Mouse (Mus musculus) ovary, adult 2 months (tissue): Measurements from ENCODE around the gene Cd274. TPM values are rescaled to one million over a fixed set of nuclear protein-coding genes. Genes with fewer than 3 reads are reported as not detected.

Experiments
- polyA plus RNA-seq: library from polyadenylated mRNA; depleted of rRNA; stranded (reverse); fragments of >200 nt; gene quantifications from 2 replicates; pipeline ENCODE4 v1.2.3, GENCODE M21; 2012; rRNA removed

The Cd274 gene
- 0.81 and 1.1 TPM in 2 replicates for polyA plus RNA-seq

DNA sequence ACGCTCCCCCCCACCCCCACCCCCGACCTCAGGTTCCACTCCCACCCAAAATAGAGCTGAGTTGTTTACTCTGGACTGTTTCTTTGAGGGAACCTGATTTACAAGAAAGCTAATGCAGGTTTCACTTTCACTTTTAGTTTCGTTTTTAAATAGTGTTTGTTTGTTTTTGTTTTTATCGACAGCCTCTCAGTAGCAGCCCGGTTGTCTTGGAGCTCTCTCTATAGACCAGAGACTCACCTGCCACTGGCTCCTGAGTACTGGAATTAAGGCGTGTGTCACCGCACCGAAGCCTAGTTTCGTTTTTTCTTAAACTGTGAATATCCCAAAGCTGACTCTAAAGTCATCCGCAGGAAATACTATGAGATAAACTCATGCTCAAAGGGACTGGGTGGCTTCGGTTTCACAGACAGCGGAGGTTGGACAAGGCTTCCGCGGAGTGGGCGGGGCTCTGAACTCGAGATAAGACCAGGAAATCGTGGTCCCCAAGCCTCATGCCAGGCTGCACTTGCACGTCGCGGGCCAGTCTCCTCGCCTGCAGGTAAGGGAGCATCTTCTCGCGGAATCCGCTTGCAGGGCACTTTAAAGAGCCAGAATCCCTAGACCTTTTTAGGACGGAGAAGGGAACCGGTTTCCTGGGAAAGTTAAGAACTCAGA, at the start of gene Cd274, which contains the start of gene Plgrkt:
Gene Cd274 (plus strand): TSS at position 487 of the 654 bp plus-strand sequence.
Gene Plgrkt (minus strand): TSS at position 422 of the 654 bp plus-strand sequence.

DNA sequence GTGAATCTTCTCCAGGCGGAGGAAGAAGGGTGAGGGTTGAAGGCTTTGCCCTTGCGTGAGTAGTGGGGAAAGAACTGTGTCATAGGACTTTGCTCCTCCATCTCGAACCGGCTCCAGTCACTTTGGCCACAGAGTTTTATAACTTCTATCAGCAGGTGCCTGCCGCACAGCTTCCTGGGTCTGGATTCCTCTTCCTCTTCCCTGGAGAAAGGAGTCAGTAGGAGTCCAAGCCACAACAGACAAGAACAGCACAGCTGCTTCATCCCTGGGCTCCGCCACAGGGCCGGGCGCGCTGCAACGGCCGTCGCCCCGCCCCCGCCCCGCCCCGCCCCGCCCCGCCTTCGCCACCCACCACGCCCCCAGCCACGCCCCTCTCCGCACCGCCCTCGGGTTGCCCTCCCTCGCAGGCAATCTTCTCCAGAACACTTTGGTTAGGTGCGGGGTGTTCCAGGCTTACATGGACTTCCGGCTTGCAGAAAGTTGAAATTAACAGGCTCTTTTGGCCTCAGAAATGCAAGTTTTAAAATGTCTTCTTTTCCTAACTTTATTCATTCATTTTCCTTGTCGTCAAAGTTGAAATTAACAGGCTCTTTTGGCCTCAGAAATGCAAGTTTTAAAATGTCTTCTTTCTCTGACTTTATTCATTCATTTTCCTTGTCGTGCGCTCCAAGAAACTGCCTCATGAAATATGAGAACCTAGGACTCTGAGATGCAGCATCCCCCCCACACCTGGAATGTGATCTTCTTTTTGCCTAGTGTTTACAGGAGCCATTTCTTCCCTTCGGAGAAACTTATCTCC, 42.0 kb upstream of the Cd274 start, which contains the start of gene Insl6:
Gene Insl6 (minus strand): TSS at position 304 of the 799 bp plus-strand sequence.

DNA sequence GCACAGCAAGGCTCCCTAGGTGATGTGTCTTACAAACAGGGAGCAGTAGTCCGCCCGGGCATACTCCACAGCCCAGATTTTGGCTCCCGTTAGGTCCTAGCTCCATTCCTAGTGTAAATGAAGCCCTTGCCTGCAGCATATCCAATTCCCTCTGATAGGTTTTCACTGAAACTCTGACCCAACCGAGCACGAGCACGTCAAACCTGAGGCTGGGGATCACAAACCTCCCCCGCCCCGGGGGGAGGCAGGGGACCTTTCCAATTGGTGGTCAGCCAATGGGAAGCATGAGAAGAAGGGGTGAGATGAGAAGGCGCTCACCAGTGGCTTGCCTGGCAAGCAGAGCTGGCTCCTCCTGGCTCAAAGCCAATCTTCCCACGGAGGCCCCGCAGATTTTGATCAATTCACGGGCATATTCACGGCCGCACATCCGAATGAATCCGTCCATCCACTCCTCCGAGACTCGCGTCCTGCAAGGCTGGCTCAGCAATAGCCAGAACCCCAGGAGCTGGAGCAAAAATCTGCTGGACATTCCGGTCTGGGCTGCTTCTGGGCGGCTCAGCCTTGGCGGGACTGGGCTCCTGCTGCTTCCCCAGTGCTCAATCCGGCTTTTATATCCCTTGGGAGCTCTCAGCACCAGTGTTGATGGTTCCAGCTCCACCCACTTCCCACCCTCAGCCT, 33.0 kb upstream of the Cd274 start, which contains the start of gene Rln1:
Gene Rln1 (minus strand): TSS at position 603 of the 678 bp plus-strand sequence.

DNA sequence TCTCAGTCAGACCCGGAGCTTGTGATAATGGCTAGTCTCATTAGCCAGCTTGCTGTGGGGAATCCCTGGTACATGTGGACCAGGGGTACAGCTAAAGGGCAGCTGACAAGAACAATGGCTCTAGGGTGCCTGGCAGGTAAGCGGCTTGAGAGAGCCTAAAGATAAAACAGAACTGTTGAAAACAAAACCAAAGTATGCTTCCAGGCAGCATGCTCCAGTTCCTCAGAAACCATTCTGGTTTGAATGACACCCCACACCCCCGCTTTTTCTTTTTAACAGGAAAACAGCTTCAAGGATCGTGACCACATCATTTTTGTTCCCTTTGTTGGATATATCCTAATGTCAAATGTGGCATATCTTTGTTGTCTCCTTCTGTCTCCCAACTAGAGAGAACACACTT, 43.4 kb downstream of the Cd274 start, which contains the start of gene Pdcd1lg2:
Gene Pdcd1lg2 (plus strand): TSS at position 301 of the 400 bp plus-strand sequence.

Other genes with a start within 250 kb of the Cd274 start
- gene Jak2, start 115.6 kb upstream of the Cd274 start, polyA plus RNA-seq, result 6.7 and 9.0 TPM in 2 replicates
- 0.77 and 2.3 TPM in 2 replicates for gene Insl6, start 42.1 kb upstream of the Cd274 start, polyA plus RNA-seq
- 0.26 TPM in 1 of 2 replicates, not detected in the other for gene Rln1, start 32.8 kb upstream of the Cd274 start, polyA plus RNA-seq
- gene Plgrkt, start 65 bp upstream of the Cd274 start, polyA plus RNA-seq, result 21.2 and 29.7 TPM in 2 replicates
- gene Pdcd1lg2, start 43.5 kb downstream of the Cd274 start, polyA plus RNA-seq, result 0.08 TPM in 1 of 2 replicates, not detected in the other
- 14.3 and 17.8 TPM in 2 replicates for gene Ric1, start 154.8 kb downstream of the Cd274 start, polyA plus RNA-seq